Mouse (Mus musculus) CH12.LX (cell line): ENCODE measurements around the gene Dusp15. TPM values are rescaled to one million over a fixed set of nuclear protein-coding genes. Genes with fewer than 3 reads are reported as not detected.

Experiments
- DNase-seq: peaks from one replicate; pipeline ENCODE4 v3.0.0-alpha.2; 2013; ENCODE audit errors: extremely low read depth
- H3K27ac ChIP-seq: 2 replicates; pipeline ENCODE4 v1.5.1; 2012; ENCODE audit warnings: low read depth, mild to moderate bottlenecking, control low read depth, moderate library complexity; ENCODE audit not compliant: insufficient read depth
- H3K27me3 ChIP-seq: replicated peaks from 2 replicates; pipeline ENCODE3; 2012; ENCODE audit warnings: inconsistent platforms
- H3K36me3 ChIP-seq, 2 experiments: replicated peaks in 1 of 2; 2 replicates each; pipeline versions ENCODE3 to v1.6.1; 2012; ENCODE audit warnings: inconsistent platforms in 1 of 2, low read length in 1 of 2, mild to moderate bottlenecking in 1 of 2, mixed read lengths in 1 of 2, moderate library complexity in 1 of 2; ENCODE audit not compliant: control insufficient read depth in 1 of 2, insufficient read depth in 1 of 2
- H3K4me1 ChIP-seq, 2 experiments: 2 replicates each; pipeline ENCODE4 v1.6.1; 2012; ENCODE audit warnings: inconsistent platforms in 1 of 2, moderate library complexity in 1 of 2; ENCODE audit not compliant: insufficient read depth in 2 of 2, control insufficient read depth in 1 of 2
- H3K4me2 ChIP-seq: 2 replicates; pipeline ENCODE4 v1.6.1; 2012; ENCODE audit warnings: low read depth, mild to moderate bottlenecking, control low read depth; ENCODE audit not compliant: poor library complexity, insufficient read depth, severe bottlenecking
- H3K4me3 ChIP-seq, 3 experiments: fragments of 150-350 bp in 1 of 3; sonication (generic) in 1 of 3; replicated peaks in 1 of 3; 2 replicates each; pipeline versions ENCODE3 to v1.5.1; 2011 to 2012; ENCODE audit warnings: low read depth in 2 of 3, low read length in 2 of 3, mild to moderate bottlenecking in 2 of 3, moderate library complexity in 2 of 3, control low read depth in 1 of 3, improper control_type of control experiment in 1 of 3, inconsistent platforms in 1 of 3, mixed read lengths in 1 of 3; ENCODE audit not compliant: poor library complexity in 1 of 3
- H3K79me2 ChIP-seq: replicated peaks from 2 replicates; pipeline ENCODE4 v1.6.1; 2012; ENCODE audit warnings: mild to moderate bottlenecking, moderate library complexity; ENCODE audit not compliant: control insufficient read depth, poor library complexity, insufficient read depth, severe bottlenecking; ENCODE audit errors: extremely low read depth
- H3K9ac ChIP-seq: 2 replicates; pipeline ENCODE4 v1.6.1; 2012; ENCODE audit warnings: low read depth, mild to moderate bottlenecking, control low read depth, moderate library complexity; ENCODE audit not compliant: insufficient read depth
- H3K9me3 ChIP-seq: replicated peaks from 2 replicates; pipeline ENCODE3; 2012; ENCODE audit warnings: low read length, inconsistent platforms, mixed read lengths
- BHLHE40 ChIP-seq: IDR thresholded peaks from 2 replicates; pipeline ENCODE4 v1.6.1; 2011; ENCODE audit warnings: mild to moderate bottlenecking, low read depth, low read length, improper control_type of control experiment
- CHD1 ChIP-seq: IDR thresholded peaks from 2 replicates; pipeline ENCODE4 v1.6.1; 2012; ENCODE audit warnings: low read depth, low read length, improper control_type of control experiment, inconsistent platforms
- CTCF ChIP-seq, 2 experiments: IDR thresholded peaks in 1 of 2; conservative IDR thresholded peaks in 1 of 2; 2 replicates each; pipeline ENCODE4 v1.5.1; 2011 to 2012; ENCODE audit warnings: low read depth in 2 of 2, low read length in 2 of 2, improper control_type of control experiment in 1 of 2, inconsistent platforms in 1 of 2, mild to moderate bottlenecking in 1 of 2, moderate library complexity in 1 of 2
- EP300 ChIP-seq: IDR thresholded peaks from 2 replicates; pipeline ENCODE4 v1.6.1; 2011; ENCODE audit warnings: low read length, improper control_type of control experiment
- ETS1 ChIP-seq: conservative IDR thresholded peaks from 2 replicates; pipeline ENCODE4 v1.6.1; 2012; ENCODE audit warnings: low read depth, mild to moderate bottlenecking, inconsistent platforms, low read length, improper control_type of control experiment, moderate library complexity
- GABPA ChIP-seq: IDR thresholded peaks from 2 replicates; pipeline ENCODE4 v1.6.1; 2012; ENCODE audit warnings: low read depth, low read length, improper control_type of control experiment, inconsistent platforms; ENCODE audit not compliant: insufficient replicate concordance
- HCFC1 ChIP-seq: IDR thresholded peaks from 2 replicates; pipeline ENCODE4 v1.6.1; 2012; ENCODE audit warnings: low read depth, mild to moderate bottlenecking, inconsistent platforms, low read length, improper control_type of control experiment
- KAT2A ChIP-seq: IDR thresholded peaks from 2 replicates; pipeline ENCODE4 v1.6.1; 2012; ENCODE audit warnings: low read length, improper control_type of control experiment, inconsistent platforms; ENCODE audit not compliant: insufficient replicate concordance
- MAFK ChIP-seq: IDR thresholded peaks from 2 replicates; pipeline ENCODE4 v1.6.1; 2011; ENCODE audit warnings: low read length, improper control_type of control experiment; ENCODE audit not compliant: insufficient replicate concordance
- MAZ ChIP-seq: IDR thresholded peaks from 2 replicates; pipeline ENCODE4 v1.6.1; 2012; ENCODE audit warnings: low read depth, mild to moderate bottlenecking, inconsistent platforms, low read length, improper control_type of control experiment, moderate library complexity
- MEF2A ChIP-seq: IDR thresholded peaks from 2 replicates; pipeline ENCODE4 v1.6.1; 2014; ENCODE audit warnings: low read depth, mild to moderate bottlenecking, inconsistent platforms, low read length, improper control_type of control experiment, borderline replicate concordance
- MXI1 ChIP-seq: IDR thresholded peaks from 2 replicates; pipeline ENCODE4 v1.6.1; 2011; ENCODE audit warnings: mild to moderate bottlenecking, low read depth, low read length, improper control_type of control experiment
- MYC ChIP-seq: IDR thresholded peaks from 2 replicates; pipeline ENCODE4 v1.6.1; 2011; ENCODE audit warnings: low read depth, mild to moderate bottlenecking, improper control_type of control experiment, low read length
- NELFE ChIP-seq: IDR thresholded peaks from 2 replicates; pipeline ENCODE4 v1.6.1; 2011; ENCODE audit warnings: low read depth, low read length, improper control_type of control experiment
- POLR2AphosphoS2 ChIP-seq: IDR thresholded peaks from 2 replicates; pipeline ENCODE4 v1.6.1; 2011; ENCODE audit warnings: low read depth, low read length, improper control_type of control experiment
- RAD21 ChIP-seq: IDR thresholded peaks from 2 replicates; pipeline ENCODE4 v1.6.1; 2011; ENCODE audit warnings: low read depth, mild to moderate bottlenecking, low read length, improper control_type of control experiment, moderate library complexity
- RCOR1 ChIP-seq: conservative IDR thresholded peaks from 2 replicates; pipeline ENCODE4 v1.6.1; 2012; ENCODE audit warnings: low read depth, mild to moderate bottlenecking, inconsistent platforms, low read length, improper control_type of control experiment
- TBP ChIP-seq: conservative IDR thresholded peaks from 2 replicates; pipeline ENCODE4 v1.6.1; 2011; ENCODE audit warnings: low read depth, low read length, improper control_type of control experiment
- TCF12 ChIP-seq: IDR thresholded peaks from 2 replicates; pipeline ENCODE4 v1.6.1; 2014; ENCODE audit warnings: low read depth, mild to moderate bottlenecking, inconsistent platforms, low read length, improper control_type of control experiment
- USF1 ChIP-seq: IDR thresholded peaks from 2 replicates; pipeline ENCODE4 v1.6.1; 2014; ENCODE audit warnings: low read depth, mild to moderate bottlenecking, inconsistent platforms, low read length, improper control_type of control experiment
- USF2 ChIP-seq: conservative IDR thresholded peaks from 2 replicates; pipeline ENCODE4 v1.6.1; 2011; ENCODE audit warnings: low read depth, low read length, improper control_type of control experiment
- ZNF384 ChIP-seq: IDR thresholded peaks from 2 replicates; pipeline ENCODE4 v1.6.1; 2012; ENCODE audit warnings: low read depth, low read length, improper control_type of control experiment, inconsistent platforms
- dilution Hi-C: fragments of 300-500 bp; cut with MboI; formaldehyde crosslinking; loops from 2 replicates; pipeline ENCODE4 v1.14.3; 2020; ENCODE audit warnings: low sequenced_read_pairs; ENCODE audit not compliant: extremely low pct_unique_long_range_greater_than_20kb, extremely low pct_ligation_motif_present
- in situ Hi-C: fragments of 300-500 bp; cut with MboI; formaldehyde crosslinking; loops from 3 replicates; pipeline ENCODE4 v1.14.3; 2019; ENCODE audit warnings: low sequenced_read_pairs, low pct_ligation_motif_present, low pct_unique_long_range_greater_than_20kb, mixed read lengths
- polyA plus RNA-seq: library from polyadenylated mRNA; unstranded; fragments of >175 nt; gene quantifications from 2 replicates; pipeline ENCODE4 v1.2.1, GENCODE M21; 2012; ENCODE audit warnings: low read depth; ENCODE audit not compliant: insufficient read length
- total RNA-seq, 2 experiments: library from RNA; depleted of rRNA; stranded (reverse); fragments of 300-350 nt in 1 of 2; fragments of >200 nt in 1 of 2; gene quantifications; 2 replicates each; pipeline ENCODE4 v1.2.3; 2012 to 2014

Gene Dusp15
- total and polyA plus RNA-seq, 3 experiments = 0.08 to 0.13 TPM; not detected in 1

- no peak for DNase-seq
- dilution Hi-C loops (no loop called here), in situ Hi-C loops (no loop called here)
- peaks cover 92% of the 10 kb centered on the region for H3K27me3 ChIP-seq
- H3K9ac ChIP-seq = no peak overlapping the region
- H3K4me2 ChIP-seq = 0 out of 2 replicates have a peak overlapping the region, but pooled peaks have one; percentile 24
- H3K36me3 ChIP-seq = no peaks in the 10 kb centered on the region
- TF ChIP-seq USF1 (no peak), TBP (no peak), MYC (no peak), ETS1 (no peak), CHD1 (no peak), RCOR1 (no peak), MAFK (no peak), BHLHE40 (no peak), NELFE (no peak)
- H3K4me1 ChIP-seq = peaks cover 0 to 15% of the 10 kb centered on the region in 2 experiments; a peak in 2 of 4 replicates
- no peaks in the 10 kb centered on the region for H3K9me3 ChIP-seq
- no peak overlapping the region for H3K27ac ChIP-seq
- no peak overlapping the region for H3K4me3 ChIP-seq
- no peaks in the 10 kb centered on the region for H3K79me2 ChIP-seq
These were observed 8.5 kb downstream of the Dusp15 start for GRCm38 (mm10) chr2:152942898-152943515.

DNA sequence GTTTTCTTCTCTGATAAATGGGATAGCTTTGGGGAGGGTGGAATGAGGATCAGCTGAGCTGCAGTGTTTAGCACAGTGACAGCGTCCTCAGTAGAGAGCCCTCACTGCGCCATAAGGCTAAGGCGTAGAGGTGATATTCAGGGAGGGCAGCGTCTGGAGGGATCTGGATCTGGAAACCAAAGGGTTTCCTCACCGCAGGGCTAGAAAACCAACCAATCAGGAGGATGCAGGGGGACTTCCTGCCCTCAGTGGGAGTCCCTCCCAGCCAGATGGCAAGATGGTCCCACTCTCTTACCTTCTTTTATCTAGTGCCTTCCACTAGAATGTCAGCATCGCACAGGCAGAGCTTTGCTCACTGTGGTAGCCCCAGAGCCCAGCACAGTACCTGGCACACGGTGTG, 9.7 kb downstream of the Dusp15 start:
- TF ChIP-seq TCF12 (no peak), KAT2A (no peak), ETS1 (no peak), NELFE (no peak), EP300 (no peak), ZNF384 (no peak), MAZ (no peak), MXI1 (no peak), USF2 (no peak), CTCF (conservative IDR thresholded peaks at IDR 0.05 in 1 of 2, IDR thresholded peaks at IDR 0.05 in 1 of 2; ENCODE audit: low read depth in 2 of 2, low read length in 2 of 2) (no peak), HCFC1 (no peak), USF1 (no peak), CHD1 (no peak), POLR2AphosphoS2 (no peak), GABPA (no peak), MEF2A (no peak), RAD21 (no peak)
- Histone ChIP-seq H3K4me1 (peaks cover 0 to 15% of the 10 kb centered on the region in 2 experiments; a peak in 2 of 4 replicates), H3K79me2 (no peaks in the 10 kb centered on the region), H3K36me3 (no peaks in the 10 kb centered on the region), H3K4me3 (no peak overlapping the region), H3K27ac (no peak overlapping the region), H3K9me3 (no peaks in the 10 kb centered on the region), H3K9ac (no peak overlapping the region), H3K27me3 (peaks cover 84% of the 10 kb centered on the region), H3K4me2 (no peak overlapping the region)
- in situ Hi-C loops (no loop called here), dilution Hi-C loops (no loop called here)
- no peak for DNase-seq
